Mouse (Mus musculus) bone marrow macrophage, adult 2 months (primary cell): Measurements from ENCODE around the gene Ifnar1.

Experiments
- CTCF ChIP-seq: IDR thresholded peaks from 2 replicates; pipeline ENCODE4 v1.5.1; 2012; ENCODE audit warnings: low read depth, mild to moderate bottlenecking, low read length, moderate library complexity
- POLR2A ChIP-seq: IDR thresholded peaks from 2 replicates; pipeline ENCODE4 v1.6.1; 2012; ENCODE audit warnings: mild to moderate bottlenecking, low read depth, low read length, borderline replicate concordance

DNA sequence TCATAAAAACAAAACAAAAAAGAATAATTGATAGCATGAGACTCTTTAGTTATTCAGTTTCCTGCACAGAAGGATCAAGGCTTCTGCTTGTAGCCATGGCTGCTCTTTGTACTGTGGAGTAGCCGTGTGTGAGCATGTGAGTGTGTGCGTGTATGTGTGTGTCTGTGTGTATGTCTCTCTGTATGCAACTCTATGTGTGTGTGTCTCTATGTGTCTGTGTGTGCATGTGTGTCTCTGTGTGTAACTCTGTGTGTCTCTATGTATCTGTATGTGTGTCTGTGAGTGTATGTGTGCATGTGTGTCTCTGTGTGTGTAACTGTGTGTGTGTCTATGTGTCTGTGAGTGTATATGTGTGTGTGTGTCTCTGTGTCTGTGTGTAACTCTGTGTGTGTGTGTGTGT is 64.0 kb downstream of the Ifnar1 start:
- TF ChIP-seq CTCF (no peak), POLR2A (no peak)
